Mouse (Mus musculus) midbrain, postnatal 0 days (tissue): ENCODE data around the gene Megf6. TPM values are rescaled to one million over a fixed set of nuclear protein-coding genes. Genes with fewer than 3 reads are reported as not detected.

Source experiments
- ATAC-seq: fragments of 200-750 bp; cut with Nextera tagmentation; 2 replicates; pipeline ENCODE4 v1.8.0; 2017; ENCODE audit warnings: moderate number of reproducible peaks, mild to moderate bottlenecking, moderate TSS enrichment, moderate library complexity; ENCODE audit not compliant: low FRiP score
- DNase-seq: peaks from one replicate; pipeline ENCODE4 v3.0.0-alpha.2; 2015; ENCODE audit warnings: low spot score
- H3K27ac ChIP-seq: fragments of 300-500 bp; sonication (generic); 2 replicates; pipeline ENCODE4 v1.5.1; 2014; ENCODE audit warnings: low read depth, mild to moderate bottlenecking, low read length, mixed read lengths
- H3K27me3 ChIP-seq: fragments of 300-500 bp; sonication (generic); 2 replicates; pipeline ENCODE4 v1.6.1; 2014; ENCODE audit warnings: low read length, control low read depth, mixed read lengths; ENCODE audit not compliant: insufficient read depth
- H3K36me3 ChIP-seq: fragments of 300-500 bp; sonication (generic); 2 replicates; pipeline ENCODE4 v1.6.1; 2014; ENCODE audit warnings: low read length, control low read depth, mixed read lengths; ENCODE audit not compliant: insufficient read depth
- H3K4me1 ChIP-seq: fragments of 300-500 bp; sonication (generic); 2 replicates; pipeline ENCODE4 v1.6.1; 2014; ENCODE audit warnings: mild to moderate bottlenecking, control low read depth, antibody characterized with exemption, low read length, mixed read lengths; ENCODE audit not compliant: insufficient read depth
- H3K4me2 ChIP-seq: fragments of 300-500 bp; sonication (generic); 2 replicates; pipeline ENCODE4 v1.6.1; 2014; ENCODE audit warnings: low read depth, mild to moderate bottlenecking, low read length, mixed read lengths; ENCODE audit not compliant: poor library complexity, severe bottlenecking
- H3K4me3 ChIP-seq: fragments of 300-500 bp; sonication (generic); 2 replicates; pipeline ENCODE4 v1.5.1; 2014; ENCODE audit warnings: low read depth, mild to moderate bottlenecking, low read length, moderate library complexity
- H3K9ac ChIP-seq: fragments of 300-500 bp; sonication (generic); replicated peaks from 2 replicates; pipeline ENCODE4 v1.6.1; 2014; ENCODE audit warnings: mild to moderate bottlenecking, low read length, moderate library complexity, mixed read lengths; ENCODE audit not compliant: poor library complexity, severe bottlenecking
- H3K9me3 ChIP-seq: fragments of 300-500 bp; sonication (generic); 2 replicates; pipeline ENCODE4 v1.6.1; 2016; ENCODE audit warnings: low read length, control low read depth
- CTCF ChIP-seq: IDR thresholded peaks from 2 replicates; pipeline ENCODE4 v1.5.1; 2016; ENCODE audit warnings: antibody characterized with exemption, mild to moderate bottlenecking
- WGBS: fragments of 180-500 bp; shearing (Covaris S2); extraction: QIAGEN DNeasy Blood & Tissue Kit; methylation state at CpG from one replicate; pipeline ENCODE4 v1.1.7; 2014; 5-methylcytosine and 5-hydroxymethylcytosine counted together
- polyA plus RNA-seq: library from polyadenylated mRNA; unstranded; fragments of >200 nt; fragmentation: Nextera tagmentation; extraction: Ambion mirVana; gene quantifications from 2 replicates; pipeline ENCODE4 v1.2.1, GENCODE M21; 2015
- total RNA-seq: library from RNA; depleted of rRNA; stranded (reverse); fragments of >200 nt; gene quantifications from 2 replicates; pipeline ENCODE4 v1.2.3, GENCODE M21; 2014

The Megf6 gene
- total and polyA plus RNA-seq, 2 experiments from 2014 or later, result 12.1 to 68.0 TPM

GRCm38 (mm10) chr4:154239199-154239598, 68.7 kb downstream of the Megf6 start:
- 80% methylated on average over 8 of the region's 8 CpGs for WGBS
- Histone ChIP-seq H3K9ac (no peak overlapping the region), H3K27ac (no peak overlapping the region), H3K4me2 (no peak overlapping the region), H3K4me3 (no peak overlapping the region), H3K27me3 (no peaks in the 10 kb centered on the region), H3K4me1 (no peaks in the 10 kb centered on the region), H3K36me3 (no peaks in the 10 kb centered on the region), H3K9me3 (no peaks in the 10 kb centered on the region)
- ATAC-seq, result no peak
- TF ChIP-seq CTCF, result no peak
- no peak for DNase-seq

GRCm38 (mm10) chr4:154240608-154241007, 70.1 kb downstream of the Megf6 start:
- Histone ChIP-seq H3K4me2 (no peak overlapping the region), H3K4me1 (no peaks in the 10 kb centered on the region), H3K9me3 (no peaks in the 10 kb centered on the region), H3K4me3 (no peak overlapping the region), H3K36me3 (no peaks in the 10 kb centered on the region), H3K27me3 (no peaks in the 10 kb centered on the region), H3K9ac (no peak overlapping the region), H3K27ac (no peak overlapping the region)
- 68% methylated on average over 11 of the region's 11 CpGs for WGBS
- ATAC-seq, result no peak
- no peak for DNase-seq
- TF ChIP-seq CTCF, result peak; percentile 39

DNA sequence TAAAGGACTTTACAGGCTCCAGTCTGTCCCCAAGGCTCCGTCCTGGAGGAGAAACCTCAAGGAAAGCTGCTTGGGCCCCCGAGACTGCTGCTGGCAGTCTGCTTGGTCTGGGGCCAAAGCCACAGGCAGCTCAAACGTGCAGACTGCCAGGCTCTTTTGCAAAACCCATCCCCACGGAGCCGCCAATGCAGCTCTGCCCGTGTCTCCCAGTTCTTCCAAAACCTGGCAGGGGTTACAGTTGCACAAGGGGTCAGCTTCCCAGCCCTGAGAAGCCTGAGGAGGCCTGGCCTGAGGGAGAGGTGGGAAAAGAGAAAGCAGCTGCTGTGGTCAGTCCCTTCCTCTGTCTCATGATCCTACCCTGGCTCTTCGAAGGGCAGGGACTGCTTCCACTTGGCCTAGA, 74.8 kb downstream of the Megf6 start:
- no peak overlapping the region for H3K4me3 ChIP-seq
- WGBS, result 74% methylated on average over 7 of the region's 7 CpGs
- H3K4me1 ChIP-seq, result no peaks in the 10 kb centered on the region; the same call in 1 of the 2 replicates
- no peaks in the 10 kb centered on the region for H3K36me3 ChIP-seq
- H3K9me3 ChIP-seq, result no peaks in the 10 kb centered on the region
- ATAC-seq (no peak), DNase-seq (no peak)
- no peak for TF ChIP-seq CTCF
- no peak overlapping the region for H3K4me2 ChIP-seq
- H3K9ac ChIP-seq, result no peak overlapping the region
- no peaks in the 10 kb centered on the region for H3K27me3 ChIP-seq
- H3K27ac ChIP-seq, result no peak overlapping the region

- DNase-seq (peak; percentile 60), ATAC-seq (no peak)
- TF ChIP-seq CTCF, result peak; percentile 86
- Histone ChIP-seq H3K9me3 (no peaks in the 10 kb centered on the region), H3K4me2 (no peak overlapping the region), H3K4me1 (no peaks in the 10 kb centered on the region; the same call in 1 of the 2 replicates), H3K4me3 (no peak overlapping the region), H3K36me3 (no peaks in the 10 kb centered on the region), H3K27me3 (no peaks in the 10 kb centered on the region), H3K9ac (no peak overlapping the region), H3K27ac (no peak overlapping the region)
- 14% methylated on average over 19 of the region's 19 CpGs for WGBS
Measured at GRCm38 (mm10) chr4:154246115-154247040, 75.8 kb downstream of the Megf6 start.

GRCm38 (mm10) chr4:154247207-154248091, 76.9 kb downstream of the Megf6 start:
- WGBS, result 52% methylated on average over 22 of the region's 22 CpGs
- no peak overlapping the region for H3K27ac ChIP-seq
- no peaks in the 10 kb centered on the region for H3K27me3 ChIP-seq
- TF ChIP-seq CTCF, result no peak
- H3K9ac ChIP-seq, result no peak overlapping the region
- no peaks in the 10 kb centered on the region for H3K9me3 ChIP-seq
- no peaks in the 10 kb centered on the region for H3K36me3 ChIP-seq
- H3K4me3 ChIP-seq, result no peak overlapping the region
- no peak for ATAC-seq
- H3K4me2 ChIP-seq, result no peak overlapping the region
- no peaks in the 10 kb centered on the region; the same call in 1 of the 2 replicates for H3K4me1 ChIP-seq
- DNase-seq, result no peak
